Mouse (Mus musculus): ENCODE data around the gene Myo9a. TPM values are rescaled to one million over a fixed set of nuclear protein-coding genes. Genes with fewer than 3 reads are reported as not detected.

Myo9a gene
- polyA plus RNA-seq, 1 experiment: 0.79 TPM

DNA sequence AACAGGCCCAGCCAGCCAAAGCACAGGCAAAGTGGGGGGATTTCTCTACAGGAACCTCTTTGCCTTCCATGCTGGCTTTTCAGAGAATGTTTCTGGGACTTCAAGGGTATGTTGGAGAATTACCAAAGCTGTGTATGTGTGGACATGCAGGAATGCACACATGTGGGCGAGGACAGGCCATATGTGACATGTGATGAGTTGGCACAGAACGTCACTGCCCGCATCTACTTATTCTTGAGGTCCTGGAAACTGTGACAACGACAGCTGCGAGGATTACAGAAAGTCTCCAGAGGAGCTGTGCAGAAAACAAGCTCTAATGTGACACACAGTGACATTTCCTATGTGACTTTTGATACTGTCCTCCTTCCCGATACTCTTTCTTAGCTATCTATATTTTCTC lies 205.0 kb downstream of the Myo9a start:
- TF ChIP-seq GATA1 (IDR thresholded peaks at IDR 0.05; ENCODE audit: low read length): no peak

DNA sequence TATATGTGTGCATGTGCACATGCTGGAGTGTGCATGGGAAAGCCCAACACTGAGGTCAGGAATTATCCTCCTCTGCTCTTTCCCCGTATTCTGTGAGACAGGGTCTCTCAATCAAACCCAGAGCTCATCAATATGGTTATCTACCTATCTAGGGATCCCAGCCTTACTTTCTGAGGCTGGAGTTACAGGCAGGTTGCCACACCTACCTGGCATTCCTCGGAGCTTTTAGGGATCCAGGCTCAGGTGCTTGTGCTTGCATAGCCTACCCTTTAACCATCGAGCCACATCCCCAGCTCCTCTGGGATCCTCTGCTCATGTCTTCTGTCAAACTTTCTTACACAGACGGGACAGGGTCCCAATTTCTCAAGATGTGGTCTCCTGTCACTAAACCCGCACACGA lies 205.8 kb downstream of the Myo9a start:
- no peak for TF ChIP-seq GATA1 (IDR thresholded peaks at IDR 0.05; ENCODE audit: low read length)

DNA sequence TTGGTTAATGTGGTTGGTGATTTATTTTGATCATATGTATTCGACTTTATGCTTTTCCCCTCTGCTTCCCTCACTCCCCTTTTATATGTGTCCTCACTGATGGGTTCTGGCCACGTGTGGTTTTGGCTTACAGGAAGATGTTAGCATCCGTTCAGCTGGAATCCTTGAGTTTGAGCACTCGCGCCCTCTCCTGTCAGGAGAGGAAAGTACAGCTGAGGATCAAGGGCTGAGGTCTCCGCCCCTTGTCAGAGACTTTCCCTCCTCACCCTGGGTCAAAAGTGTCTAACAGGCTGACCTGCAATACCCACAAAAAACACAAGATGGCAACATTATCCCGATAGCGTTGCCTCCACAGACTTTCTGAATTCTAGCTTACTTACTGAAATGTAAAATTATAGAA lies 208.6 kb downstream of the Myo9a start:
- TF ChIP-seq GATA1 (IDR thresholded peaks at IDR 0.05; ENCODE audit: low read length): no peak

GRCm38 (mm10) chr9:59960559-59960958 lies 209.9 kb downstream of the Myo9a start, which contains the start of gene Nr2e3:
Gene Nr2e3 (minus strand): TSS chr9:59960659.
- TF ChIP-seq GATA1 (IDR thresholded peaks at IDR 0.05; ENCODE audit: low read length): no peak

- no peak for TF ChIP-seq GATA1 (IDR thresholded peaks at IDR 0.05; ENCODE audit: low read length)
Observed at GRCm38 (mm10) chr9:59961201-59961955, 210.7 kb downstream of the Myo9a start.

DNA sequence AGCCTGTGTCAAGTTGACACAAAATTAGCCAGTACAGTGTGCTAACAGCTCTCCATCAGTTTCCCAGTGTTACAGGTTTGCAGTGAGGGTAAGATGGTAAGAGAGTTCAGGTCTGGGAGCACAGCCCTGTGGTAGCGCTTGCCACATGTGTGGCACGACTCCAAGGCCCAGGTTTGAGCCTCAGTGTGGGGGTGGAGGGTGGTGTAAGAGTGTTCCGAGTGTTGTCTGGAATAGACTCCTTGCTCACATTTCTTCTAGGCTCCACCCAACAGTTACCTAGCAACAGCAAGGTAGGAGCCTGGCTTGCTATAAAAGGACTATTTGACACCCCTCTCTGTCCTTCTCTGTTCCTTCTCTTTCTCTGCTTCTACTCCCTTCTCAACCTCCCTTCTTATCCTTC lies 213.7 kb downstream of the Myo9a start:
- TF ChIP-seq GATA1 (IDR thresholded peaks at IDR 0.05; ENCODE audit: low read length): no peak

GRCm38 (mm10) chr9:59965046-59965445 lies 214.3 kb downstream of the Myo9a start:
- TF ChIP-seq GATA1 (IDR thresholded peaks at IDR 0.05; ENCODE audit: low read length): no peak

- TF ChIP-seq GATA1 (IDR thresholded peaks at IDR 0.05; ENCODE audit: low read length): no peak
Observed at GRCm38 (mm10) chr9:59969383-59969782, 218.7 kb downstream of the Myo9a start.

DNA sequence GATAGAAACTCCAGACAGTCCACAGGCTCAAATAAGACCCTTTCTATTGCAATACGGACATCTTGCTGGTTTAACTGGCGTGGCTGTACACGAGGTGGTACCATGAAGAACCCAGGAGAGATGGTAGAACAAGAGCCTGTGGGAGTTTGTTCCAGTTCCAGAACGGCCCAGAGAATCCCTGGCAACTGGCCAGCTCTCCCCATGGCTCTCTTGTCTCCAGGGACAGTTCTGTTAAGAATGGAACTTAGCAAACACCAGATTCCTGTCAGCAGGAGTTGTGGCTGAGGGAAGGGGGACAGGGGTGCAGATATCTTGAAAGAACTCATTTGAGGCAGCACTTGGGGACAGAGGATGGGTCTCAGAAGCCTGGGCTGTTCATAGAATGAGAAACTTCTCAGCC lies 220.6 kb downstream of the Myo9a start:
- TF ChIP-seq GATA1 (IDR thresholded peaks at IDR 0.05; ENCODE audit: low read length): no peak

Other genes with a start within 250 kb of the Myo9a start
- gene Hexa, start 211.4 kb upstream of the Myo9a start, polyA plus RNA-seq (2012): not detected in 2 replicates
- gene Tmem202, start 211.0 kb upstream of the Myo9a start, polyA plus RNA-seq (2012): not detected in 2 replicates
- not detected in 2 replicates for gene Celf6, start 173.0 kb upstream of the Myo9a start, polyA plus RNA-seq (2012)
- 6.9 and 8.4 TPM in 2 replicates for gene Parp6, start 133.6 kb upstream of the Myo9a start, polyA plus RNA-seq (2012)
- gene Pkm, start 94.5 kb upstream of the Myo9a start, polyA plus RNA-seq (2012): 904 and 1,415 TPM in 2 replicates
- not detected in 2 replicates for gene Gramd2, start 70.8 kb upstream of the Myo9a start, polyA plus RNA-seq (2012)
- gene Senp8, start 186 bp upstream of the Myo9a start, polyA plus RNA-seq (2012): 0.19 and 0.28 TPM in 2 replicates
- gene Nr2e3, start 209.8 kb downstream of the Myo9a start, polyA plus RNA-seq (2012): not detected in 2 replicates